Mouse (Mus musculus) NIH3T3 (cell line): ENCODE data around the gene Tead1.

ENCODE experiments used
- DNase-seq: peaks from one replicate; pipeline ENCODE4 v3.0.0-alpha.2; 2012; ENCODE audit warnings: low read depth

Tead1 gene

GRCm38 (mm10) chr7:112728399-112728798 is 49.3 kb downstream of the Tead1 start:
- no peak for DNase-seq

GRCm38 (mm10) chr7:112730209-112730608 is 51.1 kb downstream of the Tead1 start:
- no peak for DNase-seq

GRCm38 (mm10) chr7:112731584-112731983 is 52.5 kb downstream of the Tead1 start:
- DNase-seq = no peak

- no peak for DNase-seq
Observed at GRCm38 (mm10) chr7:112739174-112739573, 60.1 kb downstream of the Tead1 start.

- no peak for DNase-seq
Observed at GRCm38 (mm10) chr7:112741790-112742189, 62.7 kb downstream of the Tead1 start.

- no peak for DNase-seq
Observed at GRCm38 (mm10) chr7:112743063-112743462, 63.9 kb downstream of the Tead1 start.

GRCm38 (mm10) chr7:112743621-112744395 is 64.7 kb downstream of the Tead1 start:
- DNase-seq = peak; percentile 69

- no peak for DNase-seq
Observed at GRCm38 (mm10) chr7:112747187-112747586, 68.1 kb downstream of the Tead1 start.

- DNase-seq = no peak
Observed at GRCm38 (mm10) chr7:112747836-112748235, 68.7 kb downstream of the Tead1 start.

GRCm38 (mm10) chr7:112748327-112748726 is 69.2 kb downstream of the Tead1 start:
- no peak for DNase-seq

- no peak for DNase-seq
Observed at GRCm38 (mm10) chr7:112750101-112750500, 71.0 kb downstream of the Tead1 start.

- DNase-seq = no peak
Observed at GRCm38 (mm10) chr7:112752311-112752710, 73.2 kb downstream of the Tead1 start.

- DNase-seq = no peak
Observed at GRCm38 (mm10) chr7:112753314-112753713, 74.2 kb downstream of the Tead1 start.

- DNase-seq = no peak
Observed at GRCm38 (mm10) chr7:112759359-112759975, 80.3 kb downstream of the Tead1 start.

GRCm38 (mm10) chr7:112760293-112760692 is 81.2 kb downstream of the Tead1 start:
- DNase-seq = no peak

GRCm38 (mm10) chr7:112760782-112761181 is 81.7 kb downstream of the Tead1 start:
- DNase-seq = peak; percentile 45

GRCm38 (mm10) chr7:112762870-112763269 is 83.8 kb downstream of the Tead1 start:
- DNase-seq = no peak

- DNase-seq = peak; percentile 13
Observed at GRCm38 (mm10) chr7:112763513-112763912, 84.4 kb downstream of the Tead1 start.

GRCm38 (mm10) chr7:112764921-112765320 is 85.8 kb downstream of the Tead1 start:
- DNase-seq = no peak

- DNase-seq = peak; percentile 63
Observed at GRCm38 (mm10) chr7:112769866-112770265, 90.7 kb downstream of the Tead1 start.

- DNase-seq = no peak
Observed at GRCm38 (mm10) chr7:112771461-112771860, 92.3 kb downstream of the Tead1 start.

GRCm38 (mm10) chr7:112772777-112773176 is 93.7 kb downstream of the Tead1 start:
- no peak for DNase-seq

- no peak for DNase-seq
Observed at GRCm38 (mm10) chr7:112773601-112774000, 94.5 kb downstream of the Tead1 start.

- DNase-seq = no peak
Observed at GRCm38 (mm10) chr7:112775816-112776215, 96.7 kb downstream of the Tead1 start.
